Mouse (Mus musculus) mesoderm, embryonic 11.5 days (tissue): ENCODE measurements around the gene Pim3.

Experiments used
- DNase-seq: peaks from one replicate; pipeline ENCODE4 v3.0.0-alpha.2; 2012; ENCODE audit warnings: low read depth, low spot score

Pim3 gene

DNA sequence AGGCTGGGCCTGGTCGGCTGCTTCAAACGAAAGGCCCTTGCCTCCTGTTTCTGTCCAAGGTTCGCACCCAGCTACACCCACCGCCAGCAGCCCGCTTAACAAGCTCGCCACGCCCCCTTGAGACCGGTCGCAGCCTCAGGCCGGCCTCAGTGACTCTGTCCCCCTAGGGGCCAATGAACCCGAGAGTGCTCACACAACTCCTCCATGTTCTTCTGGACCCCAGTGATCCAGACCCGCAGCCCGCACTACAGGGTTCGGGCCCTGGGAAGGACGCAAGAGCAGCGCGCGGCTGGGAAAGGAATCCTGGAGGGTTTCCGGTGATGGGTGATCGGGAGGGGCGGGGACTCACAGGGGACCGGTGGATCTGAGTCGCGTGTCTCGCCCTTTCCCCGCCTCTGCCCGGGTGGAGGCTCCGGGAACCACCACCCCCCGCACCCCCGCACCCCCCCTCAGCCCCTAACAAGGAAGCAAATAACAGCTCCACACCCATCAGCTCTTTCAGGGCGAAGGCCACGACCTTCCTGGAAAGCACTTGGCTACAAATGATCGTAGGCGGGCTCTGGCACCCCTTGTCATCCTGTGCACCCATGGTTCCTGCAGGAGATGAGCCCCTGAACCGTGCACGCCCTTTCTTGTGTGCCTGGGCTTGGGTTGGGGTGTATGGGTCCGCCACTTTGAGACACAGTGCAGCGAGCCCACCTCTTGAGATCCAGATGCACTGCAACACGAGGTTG, 24.6 kb upstream of the Pim3 start:
- DNase-seq = peak; percentile 63

DNA sequence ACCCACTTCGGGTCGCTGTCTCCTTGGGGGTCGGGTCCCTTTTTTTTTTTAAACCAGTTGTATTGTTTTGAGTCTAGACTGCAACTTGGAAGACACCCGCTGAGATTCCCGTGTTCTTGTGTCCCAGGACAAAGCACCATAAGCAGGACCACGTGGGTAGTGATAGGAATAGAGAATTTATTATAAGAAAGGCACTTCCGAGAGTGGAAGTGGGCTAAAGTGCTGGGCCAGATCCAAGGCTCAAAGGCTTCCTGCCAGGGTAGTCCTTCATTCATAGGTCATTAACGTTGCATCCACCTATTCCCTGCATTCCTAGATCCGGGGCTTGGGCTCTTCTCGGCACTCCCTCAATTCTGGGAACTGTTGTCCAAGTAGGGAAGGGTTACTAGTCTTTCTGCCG, 24.0 kb upstream of the Pim3 start:
- DNase-seq = no peak

- peak; percentile 36 for DNase-seq
These were observed 22.7 kb upstream of the Pim3 start for GRCm38 (mm10) chr15:88839271-88839670.

DNA sequence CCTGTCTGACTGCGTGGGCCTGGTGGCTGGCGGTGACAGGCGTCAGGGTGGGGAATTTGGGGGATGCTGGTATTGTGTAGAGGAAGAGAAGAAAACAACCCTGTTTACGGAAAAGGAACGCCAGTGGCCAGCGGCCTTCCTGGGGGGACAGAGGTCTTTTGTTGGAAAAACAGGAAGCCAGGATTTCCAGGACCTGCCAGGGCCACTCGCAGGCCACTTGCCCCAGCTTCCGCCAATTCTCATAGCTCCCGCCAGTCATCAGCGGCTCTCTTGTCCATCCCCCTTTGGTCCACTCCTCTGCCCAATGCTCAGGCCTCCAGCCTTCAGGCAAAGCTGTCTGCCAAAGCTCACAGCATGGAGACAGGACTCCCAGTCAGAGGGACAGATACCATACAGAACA, 21.9 kb upstream of the Pim3 start:
- DNase-seq = no peak

DNA sequence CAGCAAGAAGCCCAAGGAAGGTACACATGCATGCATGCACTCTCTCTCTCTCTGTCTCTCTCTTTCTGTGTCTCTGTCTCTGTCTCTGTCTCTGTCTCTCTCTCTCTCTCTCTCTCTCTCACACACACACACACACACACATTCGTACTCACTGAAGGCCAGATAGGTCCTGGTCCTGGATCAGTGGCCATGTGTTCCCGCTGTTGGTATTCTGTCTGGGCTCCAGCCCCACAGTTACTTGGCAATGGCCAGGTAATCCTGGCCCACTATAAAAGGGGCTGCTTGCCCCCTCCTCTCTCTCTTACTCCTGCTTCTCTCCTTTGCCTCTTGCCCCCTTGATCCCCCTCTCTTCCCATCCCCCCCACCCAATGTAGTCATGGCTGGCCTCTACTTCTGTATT, 20.8 kb upstream of the Pim3 start:
- DNase-seq = no peak

GRCm38 (mm10) chr15:88841580-88842299, 20.2 kb upstream of the Pim3 start:
- DNase-seq = no peak

DNA sequence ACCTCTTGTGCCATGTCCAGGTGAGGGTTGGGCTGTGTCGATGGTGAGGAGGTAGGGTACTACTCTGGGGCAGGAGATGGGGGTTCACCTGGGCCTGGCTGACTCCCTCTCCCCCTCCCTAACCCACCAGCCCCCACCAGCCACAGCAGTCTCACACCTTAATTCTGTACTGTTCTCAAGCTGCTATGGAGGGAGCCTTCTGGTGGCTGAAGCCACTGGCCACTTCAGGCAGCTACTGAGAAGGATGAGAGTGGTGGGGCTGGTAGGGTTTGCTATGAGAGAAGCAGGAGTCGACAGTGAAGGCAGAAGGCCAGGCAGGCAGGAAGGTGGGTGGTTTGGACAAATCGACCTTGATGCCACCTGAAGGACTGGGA, 19.7 kb upstream of the Pim3 start:
- no peak for DNase-seq

DNA sequence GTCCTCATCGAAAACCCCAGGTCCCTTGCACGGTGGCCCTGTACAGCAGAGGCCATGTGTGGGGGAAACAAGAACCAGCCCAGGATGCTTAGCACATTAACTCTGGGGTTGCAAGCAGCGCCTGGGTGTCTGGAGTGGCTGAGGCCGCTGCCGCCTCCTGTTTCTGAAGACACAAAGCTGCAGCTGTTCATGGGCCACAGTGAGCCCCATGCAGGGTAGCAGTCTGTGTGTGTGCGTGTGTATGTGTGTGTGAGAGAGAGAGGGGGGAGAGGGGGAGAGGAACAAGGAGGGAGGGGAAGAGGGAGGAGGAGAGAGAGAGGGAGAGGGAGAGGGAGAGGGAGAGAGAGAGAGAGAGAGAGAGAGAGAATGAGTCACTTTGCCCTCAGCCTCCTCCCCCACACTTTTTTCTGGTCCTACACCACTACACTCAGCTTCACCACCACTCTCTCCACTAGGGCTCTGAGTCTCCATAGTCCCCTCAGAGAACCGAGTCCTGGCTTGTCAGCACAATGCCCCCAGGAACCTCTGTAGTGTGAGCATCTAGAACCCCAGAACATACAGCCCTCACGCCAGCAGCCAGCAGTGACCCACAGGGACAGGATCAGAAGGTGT, 18.4 kb upstream of the Pim3 start:
- no peak for DNase-seq

- no peak for DNase-seq
These were observed 17.0 kb upstream of the Pim3 start for GRCm38 (mm10) chr15:88844966-88845365.

DNA sequence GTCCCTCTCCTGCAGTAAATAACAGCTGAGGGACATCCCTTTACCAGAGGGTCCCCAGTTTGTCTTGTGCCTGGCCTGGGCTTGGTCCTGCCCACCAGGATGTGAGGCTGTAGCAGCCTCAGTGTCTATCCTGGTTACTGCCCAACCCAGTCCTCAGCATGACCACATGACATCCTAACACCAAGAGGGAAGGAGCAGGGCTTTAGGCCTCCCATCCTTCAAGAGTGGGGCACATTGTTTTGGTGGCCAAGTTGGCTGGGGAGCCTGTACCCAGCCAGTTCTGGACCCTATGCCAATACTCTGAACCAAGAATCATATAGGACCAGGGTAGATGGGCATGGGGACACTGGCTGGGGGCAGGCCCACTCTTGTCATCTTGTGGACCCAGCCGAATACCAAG, 13.3 kb upstream of the Pim3 start:
- no peak for DNase-seq

GRCm38 (mm10) chr15:88849621-88850020, 12.4 kb upstream of the Pim3 start:
- no peak for DNase-seq

DNA sequence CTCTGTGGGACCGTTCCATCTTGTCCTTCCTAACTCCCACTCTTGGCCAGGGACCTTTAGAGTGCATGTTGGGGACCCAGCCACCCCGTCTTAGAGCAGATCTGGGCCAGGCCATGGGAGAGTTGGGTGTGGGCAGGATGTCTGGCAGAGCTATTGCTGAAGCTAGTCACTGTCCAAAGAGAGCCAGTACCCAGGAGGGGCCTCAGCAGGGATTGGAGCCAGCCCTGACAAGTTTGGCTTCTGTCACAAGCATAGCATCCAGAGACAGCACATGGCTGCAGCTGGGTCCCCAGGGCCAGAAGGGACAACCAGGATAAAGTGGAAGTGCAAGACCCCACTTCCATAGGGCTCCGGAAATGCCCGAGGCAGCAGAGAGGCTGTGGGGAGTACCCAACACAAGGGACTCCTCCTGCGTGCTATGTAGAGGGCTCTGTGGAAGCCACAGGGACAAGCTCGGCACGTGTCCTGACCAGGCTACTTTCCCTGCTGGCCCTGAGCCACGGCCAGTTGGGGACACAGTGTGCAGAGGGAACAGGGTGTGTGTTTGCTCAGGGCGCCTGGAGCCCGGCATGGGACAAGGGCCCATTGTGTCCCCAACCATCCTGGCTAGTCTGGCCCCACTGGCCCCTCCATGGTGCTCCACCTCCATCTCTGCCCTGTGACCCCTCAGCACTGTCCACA, 11.7 kb upstream of the Pim3 start:
- DNase-seq = no peak

DNA sequence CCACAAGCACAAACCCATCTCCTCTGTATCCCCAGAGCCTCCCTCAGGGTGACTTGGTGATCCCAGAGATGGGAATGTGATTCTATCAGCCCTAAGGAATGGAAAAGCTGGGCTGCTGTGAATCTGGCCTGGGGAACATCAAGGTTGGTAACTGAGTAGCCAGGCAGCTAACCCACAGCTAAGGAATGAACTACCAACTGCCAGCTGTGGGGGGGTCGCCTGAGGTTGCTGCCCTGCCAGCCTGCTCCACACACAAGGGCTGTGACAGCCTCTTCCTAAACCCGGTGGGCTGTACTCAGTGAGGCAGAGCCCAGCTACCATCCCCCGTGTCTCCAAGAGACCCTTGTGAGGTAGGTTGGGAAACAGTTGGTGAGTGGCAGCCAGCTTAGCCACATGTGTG, 10.9 kb upstream of the Pim3 start:
- no peak for DNase-seq

DNA sequence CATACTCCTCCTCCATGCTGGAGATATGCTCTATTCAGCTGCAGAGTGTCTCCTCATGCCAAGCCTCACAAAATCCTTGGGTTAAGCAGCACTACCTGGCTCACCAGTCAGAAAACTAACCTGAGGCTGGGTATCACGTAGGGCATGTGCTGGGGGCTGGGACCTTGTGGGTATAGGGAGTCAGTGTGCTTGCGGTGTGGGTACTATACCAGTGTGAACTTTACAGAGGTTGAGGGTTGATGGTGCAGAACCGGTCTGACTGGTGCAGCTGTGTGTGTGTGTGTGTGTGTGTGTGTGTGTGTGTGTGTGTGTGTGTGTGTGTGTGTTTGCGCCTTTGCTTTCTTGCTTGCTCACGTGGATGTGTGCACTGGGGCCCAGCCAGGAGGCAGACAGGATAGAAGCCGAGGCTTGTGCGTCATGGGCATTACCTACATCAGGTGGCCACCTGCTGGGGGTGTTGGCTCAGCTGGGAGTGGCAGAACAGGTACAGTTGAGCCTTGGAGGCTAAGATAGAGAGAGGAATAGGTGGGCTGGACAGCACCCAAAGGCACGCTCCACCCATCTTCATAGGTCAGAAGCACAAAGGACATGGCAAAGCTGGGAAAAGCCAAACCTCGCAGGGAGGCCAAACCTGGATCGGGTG, 10.4 kb upstream of the Pim3 start:
- no peak for DNase-seq

DNA sequence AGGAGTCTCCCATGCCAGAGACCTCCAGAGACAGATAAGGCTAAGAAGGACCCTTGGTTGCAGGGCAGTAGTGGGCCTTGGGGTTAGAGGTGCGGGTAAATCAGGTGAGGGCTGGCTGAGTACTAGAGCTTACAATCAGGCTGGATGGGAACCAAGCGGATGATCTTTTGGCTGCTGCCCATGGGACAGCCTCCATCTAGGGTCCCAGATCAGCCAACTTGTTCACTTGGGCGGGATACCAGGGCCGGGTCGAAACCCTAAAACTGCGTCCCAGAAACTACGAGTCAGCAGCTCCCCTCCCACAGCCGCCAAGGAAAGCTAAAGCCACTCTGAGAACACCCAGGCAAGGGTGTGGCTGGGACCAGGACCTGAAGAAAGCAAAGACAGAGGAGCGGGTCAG, 8.9 kb upstream of the Pim3 start:
- no peak for DNase-seq

- DNase-seq = no peak
These were observed 7.6 kb upstream of the Pim3 start for GRCm38 (mm10) chr15:88854119-88854968.

DNA sequence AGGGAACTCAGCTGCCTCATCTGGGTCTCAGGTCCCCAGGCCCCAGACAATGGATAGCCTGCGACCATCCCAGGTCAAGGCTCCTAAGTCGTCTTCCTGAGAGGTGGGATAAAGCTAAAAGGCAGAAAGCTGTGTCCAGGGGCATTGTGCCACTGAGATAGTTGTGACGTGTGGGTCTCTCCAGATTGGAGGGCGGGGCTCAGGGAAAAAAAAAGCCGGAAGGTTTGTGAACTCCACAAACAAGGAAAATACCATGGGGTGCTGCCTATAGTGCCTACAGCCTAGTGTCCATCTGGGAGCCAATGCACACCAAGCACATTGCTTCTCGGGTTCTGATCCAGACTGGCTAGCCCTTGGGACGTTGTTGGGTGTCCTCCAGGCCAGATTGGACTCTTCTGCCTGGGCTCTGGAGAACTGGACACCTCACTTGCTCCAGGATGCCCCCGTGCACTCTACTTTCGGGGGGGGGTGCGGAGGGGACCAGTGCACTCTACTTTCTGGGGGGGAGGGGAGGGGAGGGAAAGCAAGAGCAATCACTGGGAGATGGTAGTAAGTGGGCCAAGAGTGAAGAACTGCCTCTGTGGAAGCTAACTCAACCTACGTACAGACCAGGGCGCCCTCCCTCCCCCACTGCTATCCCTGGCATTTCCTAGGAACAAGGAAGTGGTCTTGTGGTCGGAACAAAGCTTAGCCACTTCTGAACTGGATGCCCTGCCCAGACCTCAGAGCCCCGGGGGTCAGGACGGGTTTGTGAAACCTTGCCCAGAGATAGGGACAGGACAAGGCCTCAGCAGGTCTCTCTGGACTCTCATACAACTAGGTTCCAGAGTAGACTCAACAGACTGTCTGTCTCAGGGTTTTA, 6.8 kb upstream of the Pim3 start:
- DNase-seq = no peak

DNA sequence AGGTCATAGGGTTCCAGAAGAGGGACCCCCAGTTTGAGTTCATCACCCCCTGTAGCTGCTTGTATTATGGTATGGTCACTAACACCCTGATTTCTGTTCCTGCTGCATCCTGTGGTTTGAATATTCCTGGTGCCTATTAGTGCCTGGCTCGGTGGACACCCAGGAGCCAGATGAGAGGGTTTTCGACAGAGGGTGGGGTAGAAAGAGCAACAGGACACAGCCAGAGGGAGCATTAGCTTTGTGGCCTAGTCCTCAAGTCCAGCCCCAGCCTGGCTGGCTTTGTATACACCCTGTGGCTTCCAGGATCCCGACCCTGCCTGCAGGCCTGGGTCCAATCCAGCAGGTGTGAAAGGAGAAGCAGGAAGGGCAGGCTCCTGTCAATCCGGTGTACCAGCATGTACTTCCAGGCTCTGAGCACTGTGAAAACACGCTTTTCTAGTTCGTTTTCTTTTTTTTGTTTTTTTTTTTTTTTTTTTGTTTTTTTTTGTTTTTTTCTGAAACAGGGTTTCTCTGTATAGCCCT, 6.0 kb upstream of the Pim3 start:
- DNase-seq = no peak

DNA sequence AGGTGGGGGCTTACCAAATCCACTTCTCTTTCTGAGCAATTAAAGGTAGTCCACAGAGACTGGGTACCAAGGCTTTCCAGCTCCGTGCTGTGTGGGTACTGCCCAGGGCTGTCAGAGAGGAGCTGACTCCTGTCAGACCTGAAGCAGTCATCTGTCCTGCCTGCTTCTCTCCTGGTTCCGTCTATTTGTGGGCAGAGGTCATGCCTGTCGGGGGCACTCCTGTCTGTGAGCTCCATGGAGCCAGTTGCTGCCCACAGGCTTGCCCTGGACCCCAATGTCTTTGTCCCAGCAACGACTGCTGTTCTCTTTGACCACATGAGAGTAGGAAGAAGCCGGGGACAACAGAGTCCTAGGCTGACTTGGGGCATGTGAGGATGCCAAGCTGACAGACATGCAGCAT, 5.4 kb upstream of the Pim3 start:
- DNase-seq = no peak

DNA sequence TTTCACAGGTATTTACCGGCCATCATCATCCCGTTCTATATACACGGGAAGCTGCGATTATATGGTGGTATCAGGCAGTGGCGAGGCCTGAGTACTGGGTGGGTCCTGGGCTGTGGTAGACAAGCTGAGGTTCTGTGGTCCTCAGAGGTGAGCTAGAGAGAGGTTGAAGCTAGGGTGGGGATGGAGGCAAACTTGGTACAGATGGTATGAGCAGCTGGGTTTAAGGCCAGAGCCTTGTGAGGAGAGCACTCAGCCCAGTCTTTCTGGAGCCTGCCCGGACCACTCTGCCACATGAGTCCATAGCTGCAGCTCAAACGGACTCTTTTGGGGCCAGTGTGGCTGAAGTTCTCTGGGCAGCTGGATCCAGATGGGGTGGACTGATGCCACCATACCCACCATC, 4.6 kb upstream of the Pim3 start:
- no peak for DNase-seq
